Mouse (Mus musculus): ENCODE measurements around the gene Nt5m. TPM values are rescaled to one million over a fixed set of nuclear protein-coding genes. Genes with fewer than 3 reads are reported as not detected.

Nt5m gene
- polyA plus RNA-seq, 1 experiment from 2014 or later, result 68.2 TPM

DNA sequence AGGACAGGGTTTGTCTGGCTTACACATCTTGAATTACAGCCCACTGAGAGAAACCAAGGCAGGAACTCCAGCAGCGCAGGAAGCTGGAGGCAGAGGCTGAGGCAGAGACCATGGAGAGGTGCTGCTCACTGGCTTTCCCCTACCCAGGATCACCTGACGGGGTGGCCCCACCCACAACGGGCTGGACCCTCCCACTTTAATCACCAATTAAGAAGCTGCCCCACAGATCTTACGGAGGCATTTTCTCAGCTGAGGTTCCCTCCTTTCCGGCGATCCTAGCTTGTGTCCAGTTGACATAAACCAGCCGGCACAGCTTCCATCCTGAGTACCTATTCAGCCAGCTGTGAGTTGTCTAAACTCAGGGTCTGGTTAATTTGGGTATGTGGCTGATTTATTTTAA is 82.0 kb downstream of the Nt5m start:
- 22% methylated on average over 7 of the region's 7 CpGs for WGBS
- no peak overlapping the region for H3K27ac ChIP-seq (replicated peaks; ENCODE audit: low read depth, low read length)
- H3K27me3 ChIP-seq (ENCODE audit: control insufficient read depth, insufficient read depth, low read length), result no peaks in the 10 kb centered on the region
- ATAC-seq (ENCODE audit: low FRiP score, low TSS enrichment) (no peak), DNase-seq (no peak)
- H3K36me3 ChIP-seq (ENCODE audit: control insufficient read depth, insufficient read depth, low read length), result no peaks in the 10 kb centered on the region
- H3K9me3 ChIP-seq (ENCODE audit: control insufficient read depth, low read length), result no peaks in the 10 kb centered on the region
- H3K4me1 ChIP-seq (ENCODE audit: control insufficient read depth, insufficient read depth, low read length), result no peaks in the 10 kb centered on the region
- no peak overlapping the region for H3K4me3 ChIP-seq (replicated peaks; ENCODE audit: low read depth, low read length)
- no peak overlapping the region for H3K9ac ChIP-seq (replicated peaks; ENCODE audit: low read length)
- no peak overlapping the region for H3K4me2 ChIP-seq (ENCODE audit: low read length)

DNA sequence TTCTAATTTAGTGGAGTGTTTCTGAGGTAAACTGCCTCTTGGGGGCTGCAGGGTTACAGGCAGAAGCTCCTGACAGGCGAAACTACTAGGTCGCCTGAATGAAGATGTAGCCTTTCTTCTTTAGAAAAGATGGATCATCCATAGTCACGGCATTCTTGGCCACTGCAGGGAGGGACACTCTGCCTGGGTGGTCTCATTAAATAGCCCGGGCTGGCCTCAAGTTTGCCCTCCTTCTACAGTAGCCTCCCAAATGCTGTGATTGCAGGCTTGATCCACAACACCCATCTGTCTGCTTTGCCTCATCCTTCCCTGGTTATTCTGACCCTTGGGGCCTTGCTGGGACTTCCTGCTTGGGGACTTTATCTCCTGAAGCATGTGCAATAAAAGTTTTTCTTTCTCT is 90.8 kb downstream of the Nt5m start:
- Histone ChIP-seq H3K27ac (replicated peaks; ENCODE audit: low read depth, low read length) (no peak overlapping the region), H3K4me3 (replicated peaks; ENCODE audit: low read depth, low read length) (no peak overlapping the region), H3K4me2 (ENCODE audit: low read length) (no peak overlapping the region), H3K9ac (replicated peaks; ENCODE audit: low read length) (no peak overlapping the region), H3K9me3 (ENCODE audit: control insufficient read depth, low read length) (no peaks in the 10 kb centered on the region), H3K4me1 (ENCODE audit: control insufficient read depth, insufficient read depth, low read length) (no peaks in the 10 kb centered on the region), H3K36me3 (ENCODE audit: control insufficient read depth, insufficient read depth, low read length) (no peaks in the 10 kb centered on the region), H3K27me3 (ENCODE audit: control insufficient read depth, insufficient read depth, low read length) (no peaks in the 10 kb centered on the region)
- ATAC-seq (ENCODE audit: low FRiP score, low TSS enrichment) (no peak), DNase-seq (no peak)
- 38% methylated on average over 4 of the region's 4 CpGs for WGBS

Other genes starting within 250 kb of the Nt5m start
- gene Olfr223, start 246.2 kb upstream of the Nt5m start, polyA plus RNA-seq (2014; fragmentation: Nextera tagmentation; extraction: Ambion mirVana), result not detected in 2 replicates
- gene Mprip, start 178.1 kb upstream of the Nt5m start, polyA plus RNA-seq (2014; fragmentation: Nextera tagmentation; extraction: Ambion mirVana), result 62.6 and 68.7 TPM in 2 replicates
- gene Pld6, start 51.8 kb upstream of the Nt5m start, polyA plus RNA-seq (2014; fragmentation: Nextera tagmentation; extraction: Ambion mirVana), result 3.0 and 5.4 TPM in 2 replicates
- 35.9 and 41.1 TPM in 2 replicates for gene Flcn, start 29.4 kb upstream of the Nt5m start, polyA plus RNA-seq (2014; fragmentation: Nextera tagmentation; extraction: Ambion mirVana)
- 200 and 213 TPM in 2 replicates for gene Cops3, start 391 bp downstream of the Nt5m start, polyA plus RNA-seq (2014; fragmentation: Nextera tagmentation; extraction: Ambion mirVana)
- gene Med9, start 108.8 kb downstream of the Nt5m start, polyA plus RNA-seq (2014; fragmentation: Nextera tagmentation; extraction: Ambion mirVana), result 30.7 and 31.4 TPM in 2 replicates
- 0.51 and 1.0 TPM in 2 replicates for gene Rasd1, start 125.5 kb downstream of the Nt5m start, polyA plus RNA-seq (2014; fragmentation: Nextera tagmentation; extraction: Ambion mirVana)
- 6.0 and 8.3 TPM in 2 replicates for gene Pemt, start 207.0 kb downstream of the Nt5m start, polyA plus RNA-seq (2014; fragmentation: Nextera tagmentation; extraction: Ambion mirVana)

All from midbrain, embryonic 14.5 days (tissue).